Mouse (Mus musculus) testis, adult 2 months (tissue): Measurements from ENCODE around the gene Foxm1.

Experiments
- CTCF ChIP-seq: fragments of 200-500 bp; IDR thresholded peaks from 2 replicates; pipeline ENCODE4 v1.5.1; 2012; ENCODE audit warnings: low read depth, mild to moderate bottlenecking, inconsistent platforms, low read length, moderate library complexity; ENCODE audit not compliant: control insufficient read depth, insufficient read depth, insufficient replicate concordance
- POLR2A ChIP-seq: fragments of 200-500 bp; IDR thresholded peaks from 2 replicates; pipeline ENCODE4 v1.6.1; 2012; ENCODE audit warnings: low read depth, mild to moderate bottlenecking, inconsistent platforms, low read length, moderate library complexity; ENCODE audit not compliant: control insufficient read depth

- TF ChIP-seq CTCF (no peak), POLR2A (no peak)
Observed at GRCm38 (mm10) chr6:128385026-128385425, 22.3 kb downstream of the Foxm1 start.
